ENCODE assay signal across 10 mouse cellular contexts in genomic region chr19:47988456-47988855, GRCm38 (mm10). TPM values are rescaled to one million over a fixed set of nuclear protein-coding genes. Genes with fewer than 3 reads are reported as not detected.
DNase-seq lines count a peak whose midpoint lies in the region; ATAC-seq and TF ChIP-seq lines count a peak whose summit lies in the region.
"Had no signal": no experiment of that assay in that cellular context is flagged by ENCODE, and none has a peak within 500 bp of the region (broad histone marks: within the 10 kb centered on the region; RNA-seq: fewer than 3 reads in every experiment).

No protein-coding gene starts in this region.

- peak; percentile 73 for TF ChIP-seq CTCF in intestine, postnatal 0 days (IDR thresholded peaks at IDR 0.05; ENCODE audit: low read depth)
- peak; percentile 85 for TF ChIP-seq CTCF in layer of hippocampus, adult 2 months (conservative IDR thresholded peaks at IDR 0.05)
- peak; percentile 81 for TF ChIP-seq CTCF in midbrain, postnatal 0 days (IDR thresholded peaks at IDR 0.05)

- H3K4me2 ChIP-seq in intestine, postnatal 0 days (replicated peaks; ENCODE audit: low read depth): no peak overlapping the region
- no peak overlapping the region for H3K4me2 ChIP-seq in intestine, embryonic 15.5 days (replicated peaks)
- H3K4me2 ChIP-seq in midbrain, postnatal 0 days (ENCODE audit: low read depth, low read length, poor library complexity, severe bottlenecking): no peak overlapping the region
- H3K4me2 ChIP-seq: embryonic facial prominence, embryonic 15.5 days had no signal

- H3K4me1 ChIP-seq in intestine, postnatal 0 days (replicated peaks; ENCODE audit: control insufficient read depth, insufficient read depth, low read length): no peaks in the 10 kb centered on the region
- H3K4me1 ChIP-seq in intestine, embryonic 15.5 days (replicated peaks): no peaks in the 10 kb centered on the region
- H3K4me1 ChIP-seq in midbrain, postnatal 0 days (ENCODE audit: insufficient read depth, low read length): no peaks in the 10 kb centered on the region
- H3K4me1 ChIP-seq: embryonic facial prominence, embryonic 15.5 days had no signal

- H3K9me3 ChIP-seq in intestine, postnatal 0 days (ENCODE audit: control insufficient read depth): no peaks in the 10 kb centered on the region
- H3K9me3 ChIP-seq in intestine, embryonic 15.5 days: no peaks in the 10 kb centered on the region
- H3K9me3 ChIP-seq in midbrain, postnatal 0 days (ENCODE audit: low read length): no peaks in the 10 kb centered on the region
- H3K9me3 ChIP-seq: embryonic facial prominence, embryonic 15.5 days had no signal

- H3K9ac ChIP-seq in intestine, postnatal 0 days (ENCODE audit: low read depth, low read length): no peak overlapping the region
- H3K9ac ChIP-seq in intestine, embryonic 15.5 days: no peak overlapping the region
- no peak overlapping the region for H3K9ac ChIP-seq in midbrain, postnatal 0 days (replicated peaks; ENCODE audit: low read length, poor library complexity, severe bottlenecking)
- H3K9ac ChIP-seq: embryonic facial prominence, embryonic 15.5 days had no signal

- no peak overlapping the region for H3K27ac ChIP-seq in intestine, postnatal 0 days (ENCODE audit: low read depth, low read length)
- no peak overlapping the region for H3K27ac ChIP-seq in intestine, embryonic 15.5 days
- H3K27ac ChIP-seq in layer of hippocampus, adult 2 months: no peak overlapping the region
- no peak overlapping the region for H3K27ac ChIP-seq in midbrain, postnatal 0 days (ENCODE audit: low read depth, low read length)
- H3K27ac ChIP-seq: embryonic facial prominence, embryonic 15.5 days had no signal

- WGBS in intestine, postnatal 0 days: 29% methylated on average over 16 of the region's 16 CpGs
- 33% methylated on average over 16 of the region's 16 CpGs for WGBS in intestine, embryonic 15.5 days
- WGBS in midbrain, postnatal 0 days: 33% methylated on average over 16 of the region's 16 CpGs

- peak; percentile 62 for DNase-seq in NIH3T3 (ENCODE audit: low read depth)
- DNase-seq in embryo, embryonic 9.5 days (ENCODE audit: extremely low spot score): peak; percentile 35
- DNase-seq in layer of hippocampus, adult 2 months (ENCODE audit: low spot score in 2 of 2): peak; percentile 37 to 53
- DNase-seq in midbrain, postnatal 0 days (ENCODE audit: low spot score): peak; percentile 73
- no peak for DNase-seq in T-cell, adult 2 months (ENCODE audit: low spot score)
- no peak for DNase-seq in spleen, adult 18-20 months

- ATAC-seq in intestine, postnatal 0 days: no peak
- ATAC-seq in intestine, embryonic 15.5 days: no peak
- no peak for ATAC-seq in midbrain, postnatal 0 days (ENCODE audit: low FRiP score)

- H3K27me3 ChIP-seq in intestine, postnatal 0 days (replicated peaks; ENCODE audit: control insufficient read depth, insufficient read depth, low read length): no peaks in the 10 kb centered on the region
- no peaks in the 10 kb centered on the region for H3K27me3 ChIP-seq in intestine, embryonic 15.5 days (replicated peaks)
- H3K27me3 ChIP-seq in midbrain, postnatal 0 days (ENCODE audit: insufficient read depth, low read length): no peaks in the 10 kb centered on the region
- H3K27me3 ChIP-seq: embryonic facial prominence, embryonic 15.5 days had no signal

- H3K4me3 ChIP-seq in intestine, postnatal 0 days (ENCODE audit: low read depth, low read length): no peak overlapping the region
- no peak overlapping the region for H3K4me3 ChIP-seq in intestine, embryonic 15.5 days (replicated peaks)
- H3K4me3 ChIP-seq in layer of hippocampus, adult 2 months: no peak overlapping the region
- no peak overlapping the region for H3K4me3 ChIP-seq in midbrain, postnatal 0 days (ENCODE audit: low read depth, low read length)
- H3K4me3 ChIP-seq: embryonic facial prominence, embryonic 15.5 days had no signal

- H3K36me3 ChIP-seq in intestine, postnatal 0 days (ENCODE audit: control insufficient read depth, insufficient read depth): no peaks in the 10 kb centered on the region
- H3K36me3 ChIP-seq in intestine, embryonic 15.5 days: no peaks in the 10 kb centered on the region
- no peaks in the 10 kb centered on the region for H3K36me3 ChIP-seq in midbrain, postnatal 0 days (ENCODE audit: insufficient read depth, low read length)
- H3K36me3 ChIP-seq: embryonic facial prominence, embryonic 15.5 days had no signal

RNA-seq across cellular contexts. Expression of gene Cfap58, which starts 51.0 kb away (rescaled TPM):
- not detected in 2 replicates for polyA plus RNA-seq in intestine, postnatal 0 days (2015; fragmentation: Nextera tagmentation; extraction: Ambion mirVana)
- polyA plus RNA-seq in intestine, embryonic 15.5 days (2015; fragmentation: Nextera tagmentation; extraction: Ambion mirVana): not detected in 2 replicates
- total RNA-seq in layer of hippocampus, adult 2 months (2021): under 1 TPM; 0.34 to 0.49 TPM
- 0.38 and 1.2 TPM in 2 replicates for total RNA-seq in midbrain, postnatal 0 days (2014; rRNA removed)
- polyA plus RNA-seq in midbrain, postnatal 0 days (2015; fragmentation: Nextera tagmentation; extraction: Ambion mirVana): 0.54 and 0.91 TPM in 2 replicates
- polyA plus RNA-seq: liver, embryonic 16.5 days had no signal

Comparison
In these comparisons a context has a peak if more than half of its experiments do, and no peak if none do; other contexts are left out.
1. DNase-seq: peak in NIH3T3 (single experiment), embryo, embryonic 9.5 days (single experiment), layer of hippocampus, adult 2 months (2 of 2) and midbrain, postnatal 0 days (single experiment); none in T-cell, adult 2 months (single experiment) and spleen, adult 18-20 months (0 of 2).
2. Peak in every context shown above with its lines, with median percentiles within 50 percentile points of each other: CTCF ChIP-seq.